Mouse (Mus musculus): ENCODE measurements around the gene Spsb2.
"Not testable (repeated sequence)": the region's sequence is repeated elsewhere in the genome, so short reads cannot be mapped to it uniquely, and the experiment has no call there.

Spsb2 gene

GRCm38 (mm10) chr6:124803061-124803460 lies 5.4 kb upstream of the Spsb2 start:
- no peak for DNase-seq (ENCODE audit: low read depth)

- DNase-seq (ENCODE audit: low read depth) = not testable (repeated sequence)
Observed at GRCm38 (mm10) chr6:124803691-124804090, 4.8 kb upstream of the Spsb2 start.

- peak; percentile 56 for DNase-seq (ENCODE audit: low read depth)
Observed at GRCm38 (mm10) chr6:124804341-124804740, 4.1 kb upstream of the Spsb2 start.

GRCm38 (mm10) chr6:124805341-124806321 lies 2.8 kb upstream of the Spsb2 start:
- DNase-seq (ENCODE audit: low read depth) = peak; percentile 98

- DNase-seq (ENCODE audit: low read depth) = no peak
Observed at GRCm38 (mm10) chr6:124806446-124807140, 1.9 kb upstream of the Spsb2 start.

- no peak for DNase-seq (ENCODE audit: low read depth)
Observed at GRCm38 (mm10) chr6:124807366-124807765, 1.1 kb upstream of the Spsb2 start.

- no peak for DNase-seq (ENCODE audit: low read depth)
Observed at GRCm38 (mm10) chr6:124807986-124808357, 489 bp upstream of the Spsb2 start.

- peak; percentile 87 for DNase-seq (ENCODE audit: low read depth)
Observed at GRCm38 (mm10) chr6:124809052-124809774, 752 bp downstream of the Spsb2 start.

GRCm38 (mm10) chr6:124809775-124810538 lies 1.5 kb downstream of the Spsb2 start:
- DNase-seq (ENCODE audit: low read depth) = no peak

GRCm38 (mm10) chr6:124810566-124811402 lies 2.3 kb downstream of the Spsb2 start:
- DNase-seq (ENCODE audit: low read depth) = peak; percentile 37

- DNase-seq (ENCODE audit: low read depth) = no peak
Observed at GRCm38 (mm10) chr6:124811403-124811665, 2.9 kb downstream of the Spsb2 start.

- DNase-seq (ENCODE audit: low read depth) = no peak
Observed at GRCm38 (mm10) chr6:124811701-124812560, 3.5 kb downstream of the Spsb2 start.

- DNase-seq (ENCODE audit: low read depth) = no peak
Observed at GRCm38 (mm10) chr6:124812848-124813247, 4.4 kb downstream of the Spsb2 start.

- peak; percentile 84 for DNase-seq (ENCODE audit: low read depth)
Observed at GRCm38 (mm10) chr6:124813496-124813895, 5.0 kb downstream of the Spsb2 start.

- peak; percentile 96 for DNase-seq (ENCODE audit: low read depth)
Observed at GRCm38 (mm10) chr6:124813933-124814332, 5.5 kb downstream of the Spsb2 start, which contains the start of gene Tpi1. Tpi1 (minus strand) TSS chr6:124814296.

GRCm38 (mm10) chr6:124814448-124814847 lies 6.0 kb downstream of the Spsb2 start:
- no peak for DNase-seq (ENCODE audit: low read depth)

- no peak for DNase-seq (ENCODE audit: low read depth)
Observed at GRCm38 (mm10) chr6:124814858-124815774, 6.7 kb downstream of the Spsb2 start.

GRCm38 (mm10) chr6:124816611-124817010 lies 8.2 kb downstream of the Spsb2 start:
- DNase-seq (ENCODE audit: low read depth) = no peak

- DNase-seq (ENCODE audit: low read depth) = no peak
Observed at GRCm38 (mm10) chr6:124817125-124817524, 8.7 kb downstream of the Spsb2 start.
